Mouse (Mus musculus) lung, adult 2 months (tissue): ENCODE data around the gene Sh3bp5.

Experiments
- CTCF ChIP-seq: fragments of 200-500 bp; IDR thresholded peaks from 2 replicates; pipeline ENCODE4 v1.5.1; 2011; ENCODE audit warnings: mild to moderate bottlenecking, low read length, control low read depth; ENCODE audit not compliant: insufficient read depth
- POLR2A ChIP-seq: fragments of 200-500 bp; IDR thresholded peaks from 2 replicates; pipeline ENCODE4 v1.6.1; 2011; ENCODE audit warnings: low read depth, mild to moderate bottlenecking, control low read depth, low read length, borderline replicate concordance; ENCODE audit errors: extremely low read depth

DNA sequence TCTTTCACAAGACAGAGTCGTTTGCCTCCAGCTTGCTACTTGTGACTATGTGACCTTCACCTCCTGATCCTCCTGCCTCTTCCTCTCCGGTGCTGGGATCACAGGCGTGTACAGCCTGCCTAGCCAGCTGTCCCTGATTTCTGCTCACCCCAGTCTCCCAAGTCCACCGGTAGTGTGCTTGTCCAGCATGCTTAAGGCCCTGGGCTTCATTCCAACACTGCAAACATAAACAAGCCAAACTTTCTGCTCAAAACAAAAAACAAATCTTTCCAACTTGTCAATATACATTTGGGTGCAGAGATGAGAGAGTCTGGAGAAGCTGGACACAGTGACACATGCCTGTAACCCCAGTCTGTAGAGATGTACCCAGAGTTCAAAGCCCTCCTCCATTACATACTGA, 3.5 kb downstream of the Sh3bp5 start:
- no peak for TF ChIP-seq POLR2A
- TF ChIP-seq CTCF: no peak
